Mouse (Mus musculus) central nervous system, embryonic 11.5 days (tissue): ENCODE data around the gene Gm3752. TPM values are rescaled to one million over a fixed set of nuclear protein-coding genes. Genes with fewer than 3 reads are reported as not detected.

Experiments used
- polyA plus RNA-seq: library from polyadenylated mRNA; depleted of rRNA; stranded (reverse); fragments of >200 nt; gene quantifications from 2 replicates; pipeline ENCODE4 v1.2.3, GENCODE M21; 2012; rRNA removed

Gm3752 gene
- 3.3 and 6.8 TPM in 2 replicates for polyA plus RNA-seq

GRCm38 (mm10) chr14:7483662-7484061, at the start of gene Gm3752:
Gm3752 (minus strand) TSS chr14:7483762.

GRCm38 (mm10) chr14:7450817-7451216, 32.7 kb downstream of the Gm3752 start, which contains the start of gene Gm3755:
Gm3755 (minus strand) TSS chr14:7450917.

Other genes with a start within 250 kb of the Gm3752 start
- not detected in 2 replicates for gene Gm3727, start 219.0 kb downstream of the Gm3752 start, polyA plus RNA-seq
- gene Gm3739, start 168.7 kb downstream of the Gm3752 start, polyA plus RNA-seq = 1.6 and 4.3 TPM in 2 replicates
- not detected in 2 replicates for gene Gm5797, start 151.4 kb downstream of the Gm3752 start, polyA plus RNA-seq
- gene Gm8374, start 118.6 kb downstream of the Gm3752 start, polyA plus RNA-seq = not detected in 2 replicates
- 0.04 TPM in 1 of 2 replicates, not detected in the other for gene Gm3755, start 32.8 kb downstream of the Gm3752 start, polyA plus RNA-seq
- gene Gm3558, start 84.8 kb upstream of the Gm3752 start, polyA plus RNA-seq = 1.2 and 1.5 TPM in 2 replicates
- gene Gm10338, start 111.8 kb upstream of the Gm3752 start, polyA plus RNA-seq = not detected in 2 replicates
- gene Gm10128, start 160.2 kb upstream of the Gm3752 start, polyA plus RNA-seq = not detected in 2 replicates